Mouse (Mus musculus) G1E (cell line): Measurements from ENCODE around the gene Abr. TPM values are rescaled to one million over a fixed set of nuclear protein-coding genes. Genes with fewer than 3 reads are reported as not detected.

Source experiments
- ATAC-seq: 2 replicates; pipeline ENCODE4 v1.8.0; 2016; ENCODE audit warnings: mild to moderate bottlenecking; ENCODE audit not compliant: insufficient number of reproducible peaks, poor library complexity, low FRiP score, severe bottlenecking; ENCODE audit errors: extremely low read depth
- DNase-seq: peaks from one replicate; pipeline ENCODE4 v3.0.0; 2012; ENCODE audit warnings: low spot score
- H3K27me3 ChIP-seq: 2 replicates; pipeline ENCODE4 v1.6.1; 2012; ENCODE audit warnings: mild to moderate bottlenecking, low read length, inconsistent platforms; ENCODE audit not compliant: insufficient read depth
- H3K36me3 ChIP-seq: replicated peaks from 2 replicates; pipeline ENCODE3; 2012; ENCODE audit warnings: mild to moderate bottlenecking, inconsistent platforms
- H3K4me1 ChIP-seq: 2 replicates; pipeline ENCODE4 v1.6.1; 2012; ENCODE audit warnings: low read depth, low read length, inconsistent platforms, mixed read lengths; ENCODE audit not compliant: insufficient read depth
- H3K4me3 ChIP-seq: 2 replicates; pipeline ENCODE4 v1.5.1; 2012; ENCODE audit warnings: low read depth, mild to moderate bottlenecking, inconsistent platforms, low read length, moderate library complexity, mixed read lengths
- H3K9me3 ChIP-seq: replicated peaks from 2 replicates; pipeline ENCODE4 v1.6.1; 2012; ENCODE audit warnings: inconsistent platforms
- CTCF ChIP-seq: IDR thresholded peaks from 2 replicates; pipeline ENCODE4 v1.5.1; 2012; ENCODE audit warnings: low read depth, low read length, inconsistent platforms, mixed read lengths
- GATA1 ChIP-seq: IDR thresholded peaks from 2 replicates; pipeline ENCODE4 v1.6.1; 2012; ENCODE audit warnings: borderline replicate concordance, low read length, inconsistent platforms, mixed read lengths
- GATA2 ChIP-seq: IDR thresholded peaks from 2 replicates; pipeline ENCODE4 v1.6.1; 2012; ENCODE audit warnings: low read depth, low read length, inconsistent platforms, borderline replicate concordance
- POLR2AphosphoS5 ChIP-seq: IDR thresholded peaks from 2 replicates; pipeline ENCODE4 v1.6.1; 2012; ENCODE audit warnings: low read depth, low read length, inconsistent platforms; ENCODE audit not compliant: insufficient replicate concordance
- TAL1 ChIP-seq: conservative IDR thresholded peaks from 2 replicates; pipeline ENCODE4 v1.6.1; 2012; ENCODE audit warnings: low read depth, low read length, inconsistent platforms, mixed read lengths
- polyA plus RNA-seq: library from polyadenylated mRNA; stranded (reverse); fragments of >175 nt; gene quantifications from 2 replicates; pipeline ENCODE4 v1.2.3, GENCODE M21; 2012
- total RNA-seq, 2 experiments: library from RNA; stranded (forward) in 1 of 2; stranded (reverse) in 1 of 2; fragments of 200-1000 nt in 1 of 2; fragments of >200 nt in 1 of 2; fragmentation: Nextera tagmentation in 1 of 2; gene quantifications; 2 replicates each; pipeline ENCODE4 v1.2.3; 2014 to 2017

Abr gene
- total and polyA plus RNA-seq, 3 experiments, result 0.82 TPM; not detected in 2

DNA sequence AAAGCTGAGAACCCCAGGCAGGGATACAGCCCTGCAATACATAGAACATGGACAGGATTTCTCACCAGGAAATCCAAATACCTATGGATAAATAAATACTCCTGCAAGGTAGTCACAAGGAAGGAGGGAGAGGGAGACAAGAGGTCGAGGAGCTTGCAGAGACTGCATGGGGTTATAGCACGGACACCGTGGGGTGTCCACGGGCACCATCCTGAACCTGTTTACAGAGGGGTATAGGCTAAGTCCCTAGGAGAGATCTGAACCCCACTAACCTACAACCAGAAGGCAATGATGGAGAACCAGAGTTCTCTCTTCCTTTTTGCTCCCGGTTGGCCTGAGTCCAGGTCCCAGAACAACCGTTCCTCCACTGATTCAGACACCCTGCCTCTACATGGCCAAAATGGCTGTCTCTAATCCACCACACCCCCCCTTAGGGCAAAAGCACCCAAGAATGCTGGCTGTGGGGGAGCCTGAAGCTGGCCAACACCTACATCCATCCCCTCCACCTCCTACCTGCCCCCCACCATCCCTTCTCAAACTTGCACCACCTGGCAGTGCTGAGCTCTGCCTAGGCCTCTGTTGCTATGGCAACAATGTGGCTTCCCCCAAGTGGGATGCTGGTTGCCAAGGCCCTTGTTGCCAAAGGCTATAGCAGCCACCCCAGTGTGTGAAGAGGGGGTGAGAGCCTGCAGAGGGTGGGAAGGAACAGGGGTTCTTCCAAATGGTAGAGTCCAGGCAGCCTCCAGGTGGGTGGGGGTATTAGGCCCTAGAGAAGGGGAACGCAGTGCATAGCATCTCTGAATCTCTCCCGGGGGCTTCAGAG, 114.6 kb downstream of the Abr start:
- Histone ChIP-seq H3K36me3 (no peaks in the 10 kb centered on the region), H3K4me3 (no peak overlapping the region), H3K4me1 (no peaks in the 10 kb centered on the region; the same call in 1 of the 2 replicates), H3K27me3 (peaks cover 14% of the 10 kb centered on the region; the same call in 1 of the 2 replicates), H3K9me3 (no peaks in the 10 kb centered on the region)
- TF ChIP-seq CTCF (no peak), POLR2AphosphoS5 (no peak), GATA2 (no peak), TAL1 (no peak), GATA1 (no peak)
- DNase-seq (no peak), ATAC-seq (no peak)

DNA sequence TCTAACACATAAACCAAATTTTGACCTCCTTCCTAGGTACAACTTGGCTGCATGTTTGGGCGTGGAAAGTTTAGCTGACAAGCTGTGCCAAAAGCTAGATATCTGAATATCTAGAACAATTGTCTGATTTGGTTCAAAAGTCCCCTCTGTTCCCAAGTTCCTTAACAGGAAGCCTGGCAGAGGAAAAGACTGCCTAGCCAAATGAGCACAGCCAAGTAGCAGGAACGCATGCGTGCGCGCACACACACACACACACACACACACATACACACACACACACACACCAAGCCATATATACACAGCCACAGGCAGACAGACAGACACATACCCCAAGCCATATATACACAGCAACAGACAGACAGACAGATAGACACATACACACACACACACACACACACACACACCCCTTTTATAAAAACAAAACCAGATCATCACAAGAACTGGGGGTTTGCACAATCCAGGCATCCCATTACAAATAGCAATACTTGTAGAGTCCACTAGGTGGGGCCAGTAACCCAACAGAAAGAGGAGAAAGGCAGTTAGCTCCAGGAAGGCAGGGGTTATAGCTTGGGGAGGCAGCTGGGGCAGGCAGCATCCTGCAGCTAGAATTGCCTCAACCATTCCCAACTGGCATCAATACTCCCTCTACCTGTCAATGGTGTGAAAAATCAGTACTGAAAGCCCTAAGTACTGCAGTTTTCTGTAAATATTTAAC, 115.4 kb downstream of the Abr start:
- Histone ChIP-seq H3K36me3 (no peaks in the 10 kb centered on the region), H3K9me3 (no peaks in the 10 kb centered on the region), H3K27me3 (peaks cover 14% of the 10 kb centered on the region; the same call in 1 of the 2 replicates), H3K4me3 (no peak overlapping the region), H3K4me1 (no peaks in the 10 kb centered on the region; the same call in 1 of the 2 replicates)
- ATAC-seq, result no peak
- TF ChIP-seq POLR2AphosphoS5 (no peak), TAL1 (no peak), GATA1 (no peak), CTCF (no peak; the same call in 1 of the 2 replicates), GATA2 (no peak)
- DNase-seq, result peak; percentile 44

DNA sequence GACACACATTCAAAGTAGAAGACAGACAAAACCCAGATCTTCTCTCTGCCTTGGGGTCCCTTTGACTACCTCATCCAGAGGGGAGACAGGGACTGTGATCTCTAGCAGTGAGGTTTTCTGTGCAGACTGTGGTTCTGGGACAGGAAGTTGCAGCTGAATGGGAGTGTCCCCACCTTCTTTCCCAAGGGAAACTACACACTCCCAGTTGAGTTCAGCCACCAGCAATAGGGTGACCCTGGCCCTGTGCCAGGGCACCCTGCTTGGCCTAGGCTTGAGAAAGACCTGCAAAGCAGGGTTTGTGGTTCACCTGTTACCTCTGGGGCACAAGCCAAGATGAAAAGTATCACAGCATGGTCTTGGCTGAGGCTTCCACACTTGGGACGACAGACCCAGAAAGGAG, 117.0 kb downstream of the Abr start:
- H3K4me1 ChIP-seq, result no peaks in the 10 kb centered on the region; the same call in 1 of the 2 replicates
- no peaks in the 10 kb centered on the region for H3K36me3 ChIP-seq
- no peaks in the 10 kb centered on the region for H3K9me3 ChIP-seq
- ATAC-seq (no peak), DNase-seq (no peak)
- no peak overlapping the region for H3K4me3 ChIP-seq
- TF ChIP-seq CTCF (no peak), GATA1 (no peak), POLR2AphosphoS5 (no peak), GATA2 (no peak), TAL1 (no peak)
- peaks cover 16% of the 10 kb centered on the region; the same call in 1 of the 2 replicates for H3K27me3 ChIP-seq

DNA sequence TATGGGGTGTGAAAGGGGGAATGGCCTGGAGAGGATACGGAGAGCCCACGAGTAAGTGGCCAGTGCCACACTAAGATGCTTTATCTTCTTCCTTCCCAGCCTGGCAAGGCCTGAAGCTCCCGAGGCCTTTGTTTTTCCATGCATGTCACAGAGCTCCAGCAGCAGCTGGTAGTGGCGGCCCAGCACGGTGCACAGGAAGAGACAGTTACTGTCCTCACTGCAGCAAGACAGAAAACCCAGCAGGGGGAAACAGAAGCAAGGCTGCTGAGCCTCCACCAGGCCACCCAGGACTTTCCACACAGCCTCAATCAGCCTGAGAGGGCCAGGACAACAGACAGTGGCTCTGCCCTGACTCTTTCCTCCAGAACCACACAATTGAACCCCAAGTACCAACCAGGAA, 118.1 kb downstream of the Abr start:
- H3K4me3 ChIP-seq, result no peak overlapping the region
- peaks cover 13% of the 10 kb centered on the region; the same call in 1 of the 2 replicates for H3K27me3 ChIP-seq
- no peaks in the 10 kb centered on the region for H3K36me3 ChIP-seq
- DNase-seq (no peak), ATAC-seq (no peak)
- H3K4me1 ChIP-seq, result no peaks in the 10 kb centered on the region; the same call in 1 of the 2 replicates
- no peak for TF ChIP-seq POLR2AphosphoS5
- no peak for TF ChIP-seq GATA1
- TF ChIP-seq TAL1, result no peak
- TF ChIP-seq GATA2, result no peak
- no peak for TF ChIP-seq CTCF
- no peaks in the 10 kb centered on the region for H3K9me3 ChIP-seq

DNA sequence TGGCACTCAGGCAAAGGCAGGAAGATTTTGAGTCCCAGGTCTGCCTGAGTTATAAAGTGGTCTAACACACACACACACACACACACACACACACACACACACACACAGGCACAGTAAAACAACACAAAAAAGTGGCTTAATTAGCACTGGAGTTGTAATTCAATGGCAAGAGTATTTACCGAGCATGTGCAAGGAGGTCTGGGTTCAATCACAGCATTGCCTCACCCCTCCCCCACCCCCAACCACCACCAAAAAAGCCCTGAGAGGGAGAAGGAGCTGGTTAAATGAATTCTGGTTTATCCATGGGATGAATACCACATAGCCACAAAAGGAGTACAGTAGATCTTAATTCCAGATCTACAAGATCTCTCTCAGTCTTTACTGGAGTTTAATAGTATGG, 122.1 kb downstream of the Abr start:
- H3K4me3 ChIP-seq, result no peak overlapping the region
- H3K27me3 ChIP-seq, result peaks cover 11% of the 10 kb centered on the region
- no peaks in the 10 kb centered on the region for H3K9me3 ChIP-seq
- no peak for DNase-seq
- ATAC-seq, result no peak
- TF ChIP-seq POLR2AphosphoS5, result no peak
- TF ChIP-seq GATA1, result no peak
- TF ChIP-seq CTCF, result no peak
- no peak for TF ChIP-seq TAL1
- no peak for TF ChIP-seq GATA2
- no peaks in the 10 kb centered on the region for H3K36me3 ChIP-seq
- H3K4me1 ChIP-seq, result no peaks in the 10 kb centered on the region

DNA sequence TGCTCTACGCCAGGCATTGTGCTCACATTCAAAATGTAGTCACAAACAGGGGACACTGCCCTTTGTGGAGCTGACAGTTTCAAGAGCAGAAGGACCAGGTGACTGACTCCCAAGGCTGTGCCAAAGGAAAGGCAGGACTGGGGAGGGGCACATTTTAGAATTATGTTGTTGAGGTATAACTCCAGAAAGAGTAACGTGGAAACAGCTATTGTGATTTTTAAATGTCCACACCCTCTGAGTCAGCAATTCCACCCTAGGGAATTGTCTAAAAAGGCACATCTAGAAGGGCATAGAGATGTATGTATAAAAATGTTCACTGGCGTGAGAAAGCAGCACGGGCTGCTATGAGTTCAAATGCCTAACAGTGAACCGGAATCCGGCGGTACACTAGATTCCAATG, 122.5 kb downstream of the Abr start:
- ATAC-seq, result no peak
- no peak overlapping the region for H3K4me3 ChIP-seq

More for the DNA sequence above, 122.5 kb downstream of the Abr start:
- no peak for DNase-seq
- Histone ChIP-seq H3K9me3 (no peaks in the 10 kb centered on the region), H3K4me1 (no peaks in the 10 kb centered on the region), H3K36me3 (no peaks in the 10 kb centered on the region), H3K27me3 (peaks cover 14% of the 10 kb centered on the region)
- TF ChIP-seq TAL1 (no peak), GATA1 (no peak), POLR2AphosphoS5 (no peak), GATA2 (no peak), CTCF (no peak)
